Mouse (Mus musculus): Measurements from ENCODE around the gene Glipr1l2.
"Not testable (repeated sequence)": the region's sequence is repeated elsewhere in the genome, so short reads cannot be mapped to it uniquely, and the experiment has no call there.

The Glipr1l2 gene

DNA sequence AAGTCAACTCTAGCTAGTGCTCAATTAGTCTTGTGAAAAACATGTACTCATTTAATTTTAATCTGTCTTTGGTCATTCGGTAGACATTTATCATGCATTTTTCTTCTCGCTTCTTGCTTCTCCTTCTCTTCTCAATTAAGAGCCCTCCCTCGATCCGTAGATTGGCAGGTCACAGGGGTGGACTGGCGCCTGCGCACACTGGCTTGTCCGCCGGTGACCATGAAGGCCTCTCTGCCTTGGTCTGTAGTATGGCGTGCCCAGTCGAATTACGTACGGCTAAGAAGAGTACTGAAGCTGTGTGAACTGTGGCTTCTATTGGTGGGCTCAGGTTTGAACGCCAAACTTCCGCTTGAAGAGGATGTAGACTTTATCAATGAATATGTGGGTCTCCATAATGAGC, at the start of gene Glipr1l2:
Gene Glipr1l2 (plus strand): TSS at position 198 of the 400 bp plus-strand sequence.
- DNase-seq (ENCODE audit: low spot score in 2 of 2), result no peak

DNA sequence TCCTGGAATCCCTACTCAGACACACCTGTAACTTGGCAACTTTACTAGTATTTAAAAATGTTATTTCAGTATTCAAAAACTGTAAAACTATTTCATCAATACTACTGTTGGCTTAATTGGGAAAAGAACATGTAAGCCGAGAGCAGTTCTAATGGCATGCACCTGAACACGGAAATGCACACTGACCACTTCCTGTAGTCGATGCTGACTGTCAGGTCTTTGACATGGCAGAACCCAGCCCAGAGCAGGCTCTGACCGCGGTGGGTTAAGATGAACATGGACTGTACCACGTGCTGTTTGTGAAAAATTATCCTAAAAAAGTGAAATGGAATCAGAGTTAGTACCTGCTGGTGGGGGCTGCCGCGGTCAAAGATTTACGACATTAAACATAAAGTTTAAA, 39.6 kb upstream of the Glipr1l2 start:
- not testable (repeated sequence) for DNase-seq (ENCODE audit: low spot score in 2 of 2)

DNA sequence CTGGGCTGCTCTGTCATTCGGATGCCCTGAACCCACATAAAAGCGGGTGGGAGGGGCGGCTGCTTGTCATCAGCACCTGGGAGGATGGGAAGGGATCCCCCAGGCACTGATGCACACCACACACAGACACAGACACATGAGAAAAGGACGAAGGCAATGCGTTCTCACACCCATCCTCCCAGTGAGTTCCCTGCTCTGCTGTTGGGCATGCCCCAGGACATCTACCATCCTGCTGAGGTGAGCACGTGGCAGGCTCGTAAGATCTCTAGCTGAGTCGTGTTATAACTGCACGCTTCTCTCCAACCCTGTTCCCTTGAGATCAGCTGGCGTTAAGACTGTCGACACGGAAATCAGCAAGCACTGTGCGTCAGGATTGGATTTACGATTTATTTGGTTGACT, 38.9 kb upstream of the Glipr1l2 start:
- DNase-seq (ENCODE audit: low spot score in 2 of 2), result not testable (repeated sequence)

DNA sequence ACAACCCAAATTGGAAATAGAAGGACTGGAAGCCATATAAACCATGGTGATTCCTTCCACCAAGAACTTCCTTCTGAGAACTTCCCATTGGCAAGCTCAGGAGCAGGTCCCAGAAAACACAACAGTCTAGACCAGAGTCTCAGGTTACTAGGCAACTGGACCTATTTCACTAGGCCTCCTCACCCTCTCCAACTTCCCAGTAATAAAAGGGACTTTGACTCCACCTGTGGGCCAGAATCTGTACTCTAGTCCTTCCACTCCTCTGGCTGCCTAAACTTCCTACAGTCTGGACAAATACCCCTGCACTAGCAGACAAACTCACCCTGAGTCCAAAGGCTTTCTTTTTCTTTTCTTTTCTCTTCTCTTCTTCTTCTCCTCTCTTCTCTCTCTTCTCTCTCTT, 31.9 kb upstream of the Glipr1l2 start:
- DNase-seq (ENCODE audit: low spot score in 2 of 2), result no peak

DNA sequence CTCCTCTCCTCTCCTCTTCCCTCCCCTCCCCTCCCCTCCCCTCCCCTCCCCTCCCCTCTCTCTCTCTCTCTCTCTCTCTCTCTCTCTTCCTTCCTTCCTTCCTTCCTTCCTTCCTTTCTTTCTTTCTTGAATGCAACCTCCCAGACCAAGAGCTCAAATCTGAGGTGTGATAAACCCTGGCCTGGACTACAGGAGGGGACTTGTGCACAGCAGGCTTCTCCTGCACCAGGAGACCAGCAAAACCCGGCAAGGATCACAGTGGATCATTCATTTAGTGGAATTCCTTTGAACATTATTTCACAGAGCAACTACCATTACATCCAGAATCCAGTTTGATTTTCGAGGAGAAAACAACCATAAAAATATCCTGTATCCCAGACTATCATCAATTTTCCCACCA, 31.2 kb upstream of the Glipr1l2 start:
- DNase-seq (ENCODE audit: low spot score in 2 of 2), result not testable (repeated sequence)

DNA sequence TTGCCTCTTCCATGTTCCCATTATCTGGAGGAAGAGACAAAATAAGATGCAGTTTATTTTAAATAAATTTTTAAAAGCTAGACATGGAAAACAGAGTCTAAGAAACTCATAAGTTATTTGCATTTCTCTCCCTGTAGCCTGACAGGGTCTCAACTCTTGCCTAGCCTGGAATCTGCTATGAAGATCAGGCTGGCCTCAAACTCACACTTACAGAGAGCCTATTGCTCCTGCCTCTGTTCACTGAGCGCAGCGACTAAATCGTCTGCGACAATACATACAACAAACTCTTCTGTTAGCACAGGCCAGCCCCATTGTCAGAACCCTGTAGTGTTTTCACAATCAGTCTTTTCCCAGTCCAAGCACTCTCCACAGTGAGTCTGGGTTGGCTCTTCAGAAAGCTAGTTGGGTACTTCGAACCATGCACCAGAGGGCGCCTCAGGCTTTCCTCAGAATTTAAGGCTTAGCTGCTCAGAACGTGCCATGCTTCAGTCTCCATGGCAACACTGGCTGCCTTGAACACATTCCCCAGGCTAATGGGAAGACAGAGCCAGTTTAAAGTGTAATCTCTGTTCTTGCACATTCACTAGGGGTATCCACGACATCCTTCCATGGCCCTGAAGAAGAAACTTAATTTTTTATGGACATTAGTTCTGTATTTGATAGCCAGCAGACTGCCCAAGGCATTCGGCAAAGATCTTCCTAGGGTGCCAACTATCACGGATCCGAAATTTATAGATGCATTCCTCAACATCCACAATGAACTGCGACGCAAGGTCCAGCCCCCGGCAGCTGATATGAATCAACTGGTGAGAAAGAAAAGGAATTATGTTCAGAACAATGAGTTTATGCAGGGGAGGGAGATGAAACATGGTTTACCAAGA, 23.2 kb upstream of the Glipr1l2 start, which contains the start of gene Glipr1l1:
Gene Glipr1l1 (plus strand): TSS at position 488 of the 881 bp plus-strand sequence.
- DNase-seq (ENCODE audit: low spot score in 2 of 2), result no peak

DNA sequence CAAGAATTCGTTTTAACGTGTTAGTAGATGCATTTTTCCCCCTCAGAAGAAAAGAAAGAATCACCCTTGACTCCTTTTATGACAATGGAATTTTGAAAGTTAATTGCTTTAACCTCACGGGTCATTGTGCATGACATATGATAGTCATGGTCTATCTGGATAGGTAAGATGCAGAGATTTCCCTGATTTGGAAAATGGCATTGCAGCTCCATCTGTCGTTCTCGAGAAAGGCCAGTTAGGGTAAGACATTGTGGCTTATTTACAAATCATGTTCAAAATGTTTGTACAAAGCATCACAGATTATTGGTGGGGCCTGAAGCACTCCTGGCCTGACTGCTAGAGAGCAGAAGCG, 22.6 kb upstream of the Glipr1l2 start:
- DNase-seq (ENCODE audit: low spot score in 2 of 2), result not testable (repeated sequence)

DNA sequence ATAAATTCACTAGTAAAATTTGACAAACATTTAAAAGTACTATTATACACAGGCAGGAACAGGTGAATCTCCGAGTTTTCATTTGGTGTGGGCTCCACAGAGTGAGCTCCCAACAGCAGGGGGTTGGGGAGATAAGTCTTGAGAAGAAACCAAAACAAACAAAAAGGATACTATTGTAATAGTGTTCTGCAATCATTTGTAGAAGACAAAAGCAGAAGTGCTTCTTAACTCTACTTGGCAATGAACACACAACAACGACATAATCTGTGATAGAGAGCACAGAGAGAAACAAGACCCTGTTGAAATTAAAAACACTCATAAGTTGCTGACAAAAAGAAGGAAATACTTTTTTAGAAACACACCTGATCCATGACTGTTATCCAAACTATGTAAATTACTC, 3.1 kb upstream of the Glipr1l2 start:
- DNase-seq (ENCODE audit: low spot score in 2 of 2), result no peak

DNA sequence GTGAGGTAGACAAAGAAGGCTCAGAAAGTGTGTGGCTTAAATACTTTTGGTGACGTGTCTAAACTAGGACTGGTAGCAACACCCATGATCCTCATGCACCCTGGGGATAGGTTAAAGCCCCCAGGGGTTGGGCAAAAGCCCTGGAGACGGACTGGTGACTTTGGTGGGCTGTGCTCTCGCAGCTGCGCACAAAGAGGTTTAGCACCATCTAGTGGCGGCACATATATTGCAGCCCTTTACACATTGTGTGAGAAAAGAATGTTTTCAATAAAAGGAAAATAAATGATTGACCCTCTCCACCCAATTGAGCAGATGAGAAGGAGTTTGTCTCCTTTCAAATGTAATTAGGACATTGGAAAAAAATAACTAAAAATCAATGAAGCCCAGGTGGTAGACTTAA, 22.6 kb downstream of the Glipr1l2 start:
- DNase-seq (ENCODE audit: low spot score in 2 of 2), result peak in 1 of 2 experiments; percentile 61

DNA sequence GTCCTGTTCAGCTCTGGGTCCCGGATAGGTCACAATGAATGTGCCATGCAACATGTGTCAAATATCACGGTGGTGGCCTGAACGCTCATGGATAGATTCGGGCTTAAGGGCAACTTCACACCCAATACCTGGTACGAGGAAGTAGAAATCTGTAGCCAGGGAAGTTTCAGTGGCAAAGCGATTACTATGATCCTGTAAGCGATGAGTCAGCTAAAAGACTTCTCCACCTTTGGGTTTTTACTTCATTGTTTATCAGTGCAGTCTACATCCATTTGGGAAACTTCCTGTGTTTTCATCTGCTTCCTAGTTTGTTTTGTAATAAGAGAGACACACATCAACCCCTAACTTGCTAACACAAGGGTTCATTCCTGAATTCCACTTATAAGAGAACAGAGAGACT, 27.2 kb downstream of the Glipr1l2 start:
- no peak for DNase-seq (ENCODE audit: low spot score in 2 of 2)

DNA sequence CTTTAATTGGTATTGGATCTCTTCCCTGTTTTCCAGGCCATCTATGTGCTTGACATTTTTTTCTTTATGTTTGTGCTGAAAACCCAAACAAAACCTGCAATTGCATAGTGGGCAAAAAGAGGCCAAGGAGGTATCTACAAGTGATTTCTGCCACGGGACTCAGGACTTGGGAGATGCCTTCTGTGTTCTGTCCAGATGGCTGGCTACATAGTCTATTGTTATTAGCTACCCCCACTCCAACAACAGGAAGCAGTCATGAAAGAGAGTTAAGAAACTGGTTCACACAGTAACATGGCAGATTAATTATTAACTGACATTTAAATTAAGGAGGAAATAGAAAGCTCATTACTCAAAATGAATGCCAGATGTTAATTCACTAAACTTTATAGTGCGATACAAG, 41.9 kb downstream of the Glipr1l2 start:
- DNase-seq (ENCODE audit: low spot score in 2 of 2), result not testable (repeated sequence)

DNA sequence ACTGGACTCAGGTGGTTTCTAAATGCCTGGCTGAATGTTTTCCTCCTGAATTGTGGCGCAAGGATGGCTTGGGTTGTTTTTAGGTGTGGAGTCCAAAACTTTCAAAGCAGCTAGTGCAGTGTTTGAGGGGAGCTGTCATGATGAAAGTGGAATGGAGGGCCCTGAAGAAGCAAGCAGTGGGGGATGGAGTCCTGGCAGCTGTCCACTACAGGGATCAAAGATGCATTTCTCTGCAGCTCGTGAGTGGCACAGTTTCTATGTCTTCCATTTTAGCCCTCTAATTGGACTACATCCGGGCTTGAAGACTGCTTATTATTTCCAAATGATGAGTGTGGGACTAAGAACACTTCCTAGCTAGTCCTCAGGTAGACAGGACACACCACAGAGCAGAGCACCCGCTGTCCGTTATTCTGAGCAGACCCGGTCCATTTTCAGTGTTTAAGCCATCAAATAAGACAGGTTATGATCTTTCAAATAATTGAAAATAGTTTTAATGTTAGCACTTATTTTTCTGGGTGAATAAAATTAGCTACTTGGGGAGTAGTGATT, 44.6 kb downstream of the Glipr1l2 start:
- DNase-seq (ENCODE audit: low spot score in 2 of 2), result not testable (repeated sequence)

DNA sequence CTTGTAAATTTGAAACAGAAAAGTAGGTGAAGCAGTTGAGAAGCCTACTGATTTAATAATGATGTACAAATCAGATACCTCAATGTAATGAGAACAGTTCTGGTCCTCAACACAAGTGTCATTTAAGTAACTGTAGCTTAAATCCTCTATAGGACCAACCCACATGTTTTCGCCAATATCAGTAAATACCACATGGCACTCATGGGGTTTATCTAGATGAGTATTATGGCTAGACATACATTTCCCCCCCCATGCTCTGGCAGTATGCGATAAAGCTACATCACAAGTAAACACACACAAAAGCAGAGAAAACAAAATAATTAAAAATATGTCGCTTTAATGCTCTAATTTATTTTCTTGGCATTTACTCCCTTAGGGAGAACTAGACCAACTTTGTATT, 49.0 kb downstream of the Glipr1l2 start:
- DNase-seq (ENCODE audit: low spot score in 2 of 2), result no peak

DNA sequence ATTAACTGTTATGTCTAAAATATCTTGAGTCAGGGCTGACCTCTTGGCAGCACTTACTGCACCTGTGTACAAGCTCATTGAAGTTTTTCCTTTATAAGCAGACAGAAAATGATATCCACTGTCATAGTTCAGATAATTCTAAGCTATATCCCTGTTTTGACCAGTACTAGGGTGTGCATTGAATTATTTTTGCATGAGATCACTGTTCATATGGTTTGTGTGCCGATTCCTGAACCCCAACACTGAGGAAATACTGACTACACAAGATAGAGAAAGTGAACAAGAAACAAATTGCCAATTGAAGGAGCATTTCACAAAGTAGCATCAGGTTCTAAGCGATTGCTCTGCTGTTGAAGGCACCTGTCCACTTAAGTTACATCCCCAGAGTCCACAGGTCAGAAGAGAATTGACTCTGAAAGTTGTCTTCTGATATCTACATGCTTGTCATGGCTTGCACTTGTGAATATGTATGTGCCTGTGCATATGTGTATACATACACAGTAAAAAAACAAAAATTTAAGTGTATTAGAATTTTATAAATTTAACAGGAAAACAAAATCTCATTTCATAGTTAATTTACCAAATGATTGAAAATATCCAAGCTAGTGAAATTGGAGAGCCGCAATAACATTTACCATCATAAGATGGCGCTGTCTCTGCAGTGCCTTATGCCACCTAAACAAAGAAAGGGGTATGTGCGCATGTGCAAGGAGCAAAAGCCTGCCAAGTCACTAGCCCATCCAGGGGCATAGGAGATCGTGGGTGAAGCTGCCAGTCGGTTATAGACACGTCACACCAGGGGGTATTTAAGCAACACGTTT, 55.1 kb downstream of the Glipr1l2 start:
- no peak for DNase-seq (ENCODE audit: low spot score in 2 of 2)

DNA sequence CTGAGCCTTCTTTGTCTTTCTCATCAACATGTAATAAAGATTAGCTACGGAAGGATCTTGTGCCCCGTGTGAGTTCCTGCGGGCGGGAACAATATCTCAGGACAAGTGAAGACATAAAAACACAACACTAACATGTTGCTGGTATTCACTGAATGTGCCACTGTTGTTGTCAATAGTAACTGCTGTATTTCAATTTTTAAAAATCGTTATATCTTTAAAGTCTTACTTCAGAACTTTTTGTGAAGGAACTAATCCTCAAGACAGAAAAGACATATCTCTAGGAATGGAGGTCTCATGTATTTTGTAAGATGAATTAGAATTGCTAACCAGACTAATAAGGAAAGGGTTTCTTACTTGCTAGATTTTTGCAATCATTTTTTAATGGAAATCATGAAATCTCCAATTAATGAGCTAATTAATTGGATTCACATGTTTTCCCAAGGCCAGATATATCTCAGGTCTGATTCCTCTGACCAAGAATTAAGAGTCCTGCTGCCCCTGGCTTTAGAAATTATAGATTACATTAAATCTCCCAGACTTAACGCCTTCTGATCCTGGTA, 55.8 kb downstream of the Glipr1l2 start:
- no peak for DNase-seq (ENCODE audit: low spot score in 2 of 2)

DNA sequence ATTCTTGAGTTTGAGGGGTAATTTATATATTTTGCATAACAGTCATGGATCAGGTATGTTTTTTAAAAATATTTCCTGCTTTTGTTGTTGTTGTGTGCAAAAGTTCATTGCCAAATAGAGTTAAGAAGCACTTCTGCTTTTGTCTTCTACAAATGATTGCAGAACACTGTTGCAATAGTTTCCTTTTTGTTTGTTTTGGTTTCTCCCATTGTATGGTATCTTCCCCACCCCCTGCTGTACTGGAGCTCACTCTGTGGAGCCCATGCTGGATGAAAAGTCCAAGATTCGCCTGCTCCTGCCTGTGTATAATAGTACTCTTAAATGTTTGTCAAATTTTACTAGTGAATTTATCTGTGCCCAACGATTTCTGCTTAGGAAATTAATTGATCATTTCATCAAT, 56.7 kb downstream of the Glipr1l2 start:
- no peak for DNase-seq (ENCODE audit: low spot score in 2 of 2)

Measured in urinary bladder, postnatal 4 days (tissue).